ENCODE assay signal across 31 mouse cellular contexts in genomic region chr6:121120776-121121175, GRCm38 (mm10). TPM values are rescaled to one million over a fixed set of nuclear protein-coding genes. Genes with fewer than 3 reads are reported as not detected.
A peak's percentile ranks its signal among the peaks of the same experiment; 100 is the strongest.
DNase-seq lines count a peak whose midpoint lies in the region; ATAC-seq and TF ChIP-seq lines count a peak whose summit lies in the region.
"Had no signal": no experiment of that assay in that cellular context is flagged by ENCODE, and none has a peak within 500 bp of the region (broad histone marks: within the 10 kb centered on the region; RNA-seq: fewer than 3 reads in every experiment).

No protein-coding gene starts in this region.

- H3K4me3 ChIP-seq in embryonic facial prominence, embryonic 15.5 days (replicated peaks): no peak overlapping the region
- no peak overlapping the region for H3K4me3 ChIP-seq in embryonic facial prominence, embryonic 10.5 days
- H3K4me3 ChIP-seq in kidney, embryonic 15.5 days (replicated peaks): no peak overlapping the region
- no peak overlapping the region for H3K4me3 ChIP-seq in kidney, adult 2 months (ENCODE audit: insufficient read depth, low read depth, low read length)
- H3K4me3 ChIP-seq in lung, embryonic 14.5 days (ENCODE audit: low read depth, low read length): no peak overlapping the region
- H3K4me3 ChIP-seq in stomach, embryonic 14.5 days (ENCODE audit: low read depth, low read length): no peak overlapping the region
- no peak overlapping the region for H3K4me3 ChIP-seq in stomach, postnatal 0 days (ENCODE audit: low read depth, low read length)
- H3K4me3 ChIP-seq: embryonic facial prominence, embryonic 12.5 days; erythroblast, embryonic 14.5 days; forebrain, embryonic 12.5 days; forebrain, embryonic 15.5 days; heart, embryonic 12.5 days; heart, embryonic 15.5 days; hindbrain, embryonic 10.5 days; hindbrain, embryonic 13.5 days had no signal

- H3K4me2 ChIP-seq in embryonic facial prominence, embryonic 15.5 days (replicated peaks): no peak overlapping the region
- H3K4me2 ChIP-seq in kidney, embryonic 15.5 days: no peak overlapping the region
- no peak overlapping the region for H3K4me2 ChIP-seq in lung, embryonic 14.5 days
- no peak overlapping the region for H3K4me2 ChIP-seq in stomach, embryonic 14.5 days (replicated peaks; ENCODE audit: low read depth, low read length)
- H3K4me2 ChIP-seq in stomach, postnatal 0 days (replicated peaks; ENCODE audit: low read depth): no peak overlapping the region
- H3K4me2 ChIP-seq: embryonic facial prominence, embryonic 12.5 days; forebrain, embryonic 12.5 days; forebrain, embryonic 15.5 days; heart, embryonic 12.5 days; heart, embryonic 15.5 days; hindbrain, embryonic 13.5 days had no signal

- DNase-seq in embryonic facial prominence, embryonic 10.5 days (ENCODE audit: low spot score): no peak
- DNase-seq in kidney, adult 2 months: no peak
- no peak for DNase-seq in lung, embryonic 14.5 days
- DNase-seq in lung, postnatal 25 days (ENCODE audit: low spot score): no peak
- DNase-seq in stomach, postnatal 0 days (ENCODE audit: low spot score): no peak
- DNase-seq: adrenal gland, adult 2 months; adrenal gland, postnatal 14 days; B cell, adult 2 months; cerebellum, adult 11 months; cerebellum, adult 2 months; cerebellum, adult 9-11 months; cerebellum, postnatal 25 days; gastrocnemius, postnatal 25 days; heart, adult 18-20 months; heart, postnatal 10 days; heart, postnatal 36 days had no signal

- TF ChIP-seq POLR2A in kidney, adult 2 months (IDR thresholded peaks at IDR 0.05; ENCODE audit: low read depth, low read length): no peak

- ATAC-seq in embryonic facial prominence, embryonic 15.5 days (ENCODE audit: insufficient number of reproducible peaks, low FRiP score, low TSS enrichment, low read depth): 0 out of 2 replicates have a peak, but pooled peaks have one; percentile 43
- ATAC-seq in kidney, embryonic 15.5 days (replicated peaks; ENCODE audit: low FRiP score): peak; percentile 73; the same call in 1 of the 2 replicates
- ATAC-seq in lung, embryonic 14.5 days (ENCODE audit: insufficient read depth): peak; percentile 31; the same call in 1 of the 2 replicates
- 0 out of 2 replicates have a peak, but pooled peaks have one; percentile 14 for ATAC-seq in stomach, embryonic 14.5 days (ENCODE audit: insufficient number of reproducible peaks, insufficient read depth, low FRiP score, low read depth)
- no peak for ATAC-seq in stomach, postnatal 0 days (ENCODE audit: low FRiP score, low TSS enrichment)
- ATAC-seq: forebrain, embryonic 15.5 days; hindbrain, embryonic 16.5 days; Patski had no signal

- no peak for TF ChIP-seq EP300 in stomach, postnatal 0 days (optimal IDR thresholded peaks at IDR 0.05)

- no peak overlapping the region for H3K9ac ChIP-seq in embryonic facial prominence, embryonic 15.5 days
- H3K9ac ChIP-seq in kidney, embryonic 15.5 days: no peak overlapping the region
- H3K9ac ChIP-seq in lung, embryonic 14.5 days: no peak overlapping the region
- no peak overlapping the region for H3K9ac ChIP-seq in stomach, embryonic 14.5 days (replicated peaks; ENCODE audit: low read depth, low read length)
- H3K9ac ChIP-seq in stomach, postnatal 0 days (ENCODE audit: low read length): no peak overlapping the region
- H3K9ac ChIP-seq: embryonic facial prominence, embryonic 12.5 days; forebrain, embryonic 12.5 days; forebrain, embryonic 15.5 days; heart, embryonic 12.5 days; heart, embryonic 15.5 days; hindbrain, embryonic 13.5 days had no signal

- H3K4me1 ChIP-seq in embryonic facial prominence, embryonic 15.5 days: 0 out of 2 replicates have a peak, but pooled peaks cover 4% of the 10 kb centered on the region
- peaks cover 10% of the 10 kb centered on the region for H3K4me1 ChIP-seq in embryonic facial prominence, embryonic 10.5 days
- H3K4me1 ChIP-seq in kidney, embryonic 15.5 days: peaks cover 17% of the 10 kb centered on the region
- peaks cover 9% of the 10 kb centered on the region; the same call in 1 of the 2 replicates for H3K4me1 ChIP-seq in kidney, adult 2 months (ENCODE audit: control insufficient read depth, insufficient read depth, low read length)
- no peaks in the 10 kb centered on the region for H3K4me1 ChIP-seq in lung, embryonic 14.5 days (ENCODE audit: insufficient read depth)
- no peaks in the 10 kb centered on the region for H3K4me1 ChIP-seq in stomach, embryonic 14.5 days (ENCODE audit: control insufficient read depth, insufficient read depth, low read length)
- H3K4me1 ChIP-seq in stomach, postnatal 0 days (replicated peaks; ENCODE audit: control insufficient read depth, insufficient read depth): peaks cover 3% of the 10 kb centered on the region; the same call in 1 of the 2 replicates
- H3K4me1 ChIP-seq: embryonic facial prominence, embryonic 12.5 days; forebrain, embryonic 12.5 days; forebrain, embryonic 15.5 days; heart, embryonic 12.5 days had no signal

- 59% methylated on average over 7 of the region's 7 CpGs for WGBS in embryonic facial prominence, embryonic 15.5 days
- WGBS in embryonic facial prominence, embryonic 10.5 days: 53% methylated on average over 7 of the region's 7 CpGs
- 42% methylated on average over 6 of the region's 7 CpGs for WGBS in kidney, embryonic 15.5 days
- WGBS in kidney, adult 2 months: 45% methylated on average over 7 of the region's 7 CpGs
- 38% methylated on average over 7 of the region's 7 CpGs for WGBS in lung, embryonic 14.5 days
- 40% methylated on average over 7 of the region's 7 CpGs for WGBS in stomach, embryonic 14.5 days
- 34% methylated on average over 7 of the region's 7 CpGs for WGBS in stomach, postnatal 0 days

- H3K27ac ChIP-seq in embryonic facial prominence, embryonic 15.5 days (replicated peaks): no peak overlapping the region
- no peak overlapping the region for H3K27ac ChIP-seq in embryonic facial prominence, embryonic 10.5 days (replicated peaks)
- H3K27ac ChIP-seq in kidney, embryonic 15.5 days: no peak overlapping the region
- no peak overlapping the region for H3K27ac ChIP-seq in kidney, adult 2 months (ENCODE audit: insufficient read depth, low read depth, low read length)
- H3K27ac ChIP-seq in lung, embryonic 14.5 days (ENCODE audit: low read depth): no peak overlapping the region
- no peak overlapping the region for H3K27ac ChIP-seq in stomach, embryonic 14.5 days (ENCODE audit: low read length)
- no peak overlapping the region for H3K27ac ChIP-seq in stomach, postnatal 0 days (replicated peaks)
- H3K27ac ChIP-seq: embryonic facial prominence, embryonic 12.5 days; forebrain, embryonic 12.5 days; forebrain, embryonic 15.5 days; heart, embryonic 15.5 days; hindbrain, embryonic 10.5 days; hindbrain, embryonic 13.5 days had no signal

- H3K9me3 ChIP-seq in embryonic facial prominence, embryonic 15.5 days (replicated peaks): no peaks in the 10 kb centered on the region
- no peaks in the 10 kb centered on the region for H3K9me3 ChIP-seq in embryonic facial prominence, embryonic 10.5 days
- H3K9me3 ChIP-seq in kidney, embryonic 15.5 days (replicated peaks): no peaks in the 10 kb centered on the region
- H3K9me3 ChIP-seq in lung, embryonic 14.5 days (ENCODE audit: low read depth, low read length): no peaks in the 10 kb centered on the region; the same call in 1 of the 2 replicates
- H3K9me3 ChIP-seq in stomach, embryonic 14.5 days (ENCODE audit: control insufficient read depth, low read depth, low read length): no peaks in the 10 kb centered on the region
- no peaks in the 10 kb centered on the region for H3K9me3 ChIP-seq in stomach, postnatal 0 days (ENCODE audit: control insufficient read depth, low read length)
- H3K9me3 ChIP-seq: embryonic facial prominence, embryonic 12.5 days; forebrain, embryonic 12.5 days; forebrain, embryonic 15.5 days; G1E; heart, embryonic 15.5 days; hindbrain, embryonic 10.5 days; hindbrain, embryonic 13.5 days had no signal

- no peaks in the 10 kb centered on the region for H3K27me3 ChIP-seq in embryonic facial prominence, embryonic 15.5 days
- H3K27me3 ChIP-seq in embryonic facial prominence, embryonic 10.5 days (replicated peaks; ENCODE audit: low read depth, poor library complexity, severe bottlenecking): no peaks in the 10 kb centered on the region
- H3K27me3 ChIP-seq in kidney, embryonic 15.5 days: no peaks in the 10 kb centered on the region
- H3K27me3 ChIP-seq in kidney, adult 2 months (replicated peaks; ENCODE audit: control insufficient read depth, insufficient read depth, low read length): no peaks in the 10 kb centered on the region
- H3K27me3 ChIP-seq in lung, embryonic 14.5 days (ENCODE audit: insufficient read depth, low read length): no peaks in the 10 kb centered on the region
- no peaks in the 10 kb centered on the region for H3K27me3 ChIP-seq in stomach, embryonic 14.5 days (ENCODE audit: control insufficient read depth, insufficient read depth, low read length)
- no peaks in the 10 kb centered on the region for H3K27me3 ChIP-seq in stomach, postnatal 0 days (ENCODE audit: control insufficient read depth, insufficient read depth, low read length)
- H3K27me3 ChIP-seq: CH12.LX; embryonic facial prominence, embryonic 12.5 days; forebrain, embryonic 12.5 days; forebrain, embryonic 15.5 days; heart, embryonic 12.5 days; heart, embryonic 15.5 days; hindbrain, embryonic 13.5 days; Patski had no signal

- H3K36me3 ChIP-seq in embryonic facial prominence, embryonic 15.5 days: no peaks in the 10 kb centered on the region
- H3K36me3 ChIP-seq in embryonic facial prominence, embryonic 10.5 days (replicated peaks): no peaks in the 10 kb centered on the region
- no peaks in the 10 kb centered on the region for H3K36me3 ChIP-seq in kidney, embryonic 15.5 days
- no peaks in the 10 kb centered on the region for H3K36me3 ChIP-seq in kidney, adult 2 months (ENCODE audit: control insufficient read depth, insufficient read depth, low read length)
- no peaks in the 10 kb centered on the region for H3K36me3 ChIP-seq in lung, embryonic 14.5 days (ENCODE audit: insufficient read depth)
- H3K36me3 ChIP-seq in stomach, embryonic 14.5 days (ENCODE audit: control insufficient read depth, insufficient read depth, low read length): no peaks in the 10 kb centered on the region
- H3K36me3 ChIP-seq in stomach, postnatal 0 days (ENCODE audit: control insufficient read depth, insufficient read depth, low read length): no peaks in the 10 kb centered on the region
- H3K36me3 ChIP-seq: embryonic facial prominence, embryonic 12.5 days; forebrain, embryonic 12.5 days; forebrain, embryonic 15.5 days; G1E; heart, embryonic 12.5 days; heart, embryonic 15.5 days; hindbrain, embryonic 10.5 days had no signal

- TF ChIP-seq CTCF in kidney, adult 2 months (conservative IDR thresholded peaks at IDR 0.05; ENCODE audit: insufficient read depth, insufficient read length, low read depth, low read length): no peak
- TF ChIP-seq CTCF in lung, embryonic 14.5 days (IDR thresholded peaks at IDR 0.05; ENCODE audit: low read depth): no peak
- no peak for TF ChIP-seq CTCF in stomach, postnatal 0 days (IDR thresholded peaks at IDR 0.05; ENCODE audit: low read depth)

RNA-seq across cellular contexts. Expression of gene Mical3, which starts 10.0 kb away (rescaled TPM):
- 11.5 and 14.1 TPM in 2 replicates for polyA plus RNA-seq in embryonic facial prominence, embryonic 15.5 days (2015; fragmentation: Nextera tagmentation; extraction: Ambion mirVana)
- 9.9 and 10.4 TPM in 2 replicates for polyA plus RNA-seq in embryonic facial prominence, embryonic 10.5 days (2016; fragmentation: Nextera tagmentation; extraction: Ambion mirVana)
- 12.0 and 13.1 TPM in 2 replicates for polyA plus RNA-seq in kidney, embryonic 15.5 days (2015; fragmentation: Nextera tagmentation; extraction: Ambion mirVana)
- polyA plus RNA-seq in kidney, adult 2 months (2012; rRNA removed): 16.1 and 17.5 TPM in 2 replicates
- 27.0 and 29.8 TPM in 2 replicates for polyA plus RNA-seq in lung, embryonic 14.5 days (2014; fragmentation: Nextera tagmentation; extraction: Ambion mirVana)
- polyA plus RNA-seq in stomach, embryonic 14.5 days (2014; fragmentation: Nextera tagmentation; extraction: Ambion mirVana): 22.3 and 24.8 TPM in 2 replicates
- 4.1 and 4.5 TPM in 2 replicates for polyA plus RNA-seq in stomach, postnatal 0 days (2015; fragmentation: Nextera tagmentation; extraction: Ambion mirVana)
